Mouse (Mus musculus) stomach, postnatal 0 days (tissue): ENCODE measurements around the gene Clasp1. TPM values are rescaled to one million over a fixed set of nuclear protein-coding genes. Genes with fewer than 3 reads are reported as not detected.

Source experiments
- ATAC-seq: fragments of 200-750 bp; cut with Nextera tagmentation; 2 replicates; pipeline ENCODE4 v1.8.0; 2017; ENCODE audit not compliant: low FRiP score, low TSS enrichment
- DNase-seq: peaks from one replicate; pipeline ENCODE4 v3.0.0-alpha.2; 2016; ENCODE audit warnings: low spot score
- H3K27ac ChIP-seq: fragments of 300-500 bp; sonication (generic); replicated peaks from 2 replicates; pipeline ENCODE4 v1.5.1; 2014; ENCODE audit warnings: mild to moderate bottlenecking, control low read depth
- H3K27me3 ChIP-seq: fragments of 300-500 bp; sonication (generic); 2 replicates; pipeline ENCODE4 v1.6.1; 2014; ENCODE audit warnings: low read length; ENCODE audit not compliant: control insufficient read depth, insufficient read depth
- H3K36me3 ChIP-seq: fragments of 300-500 bp; sonication (generic); 2 replicates; pipeline ENCODE4 v1.6.1; 2014; ENCODE audit warnings: low read length, mixed read lengths; ENCODE audit not compliant: control insufficient read depth, insufficient read depth
- H3K4me1 ChIP-seq: fragments of 300-500 bp; sonication (generic); replicated peaks from 2 replicates; pipeline ENCODE4 v1.6.1; 2014; ENCODE audit warnings: antibody characterized with exemption; ENCODE audit not compliant: control insufficient read depth, insufficient read depth
- H3K4me2 ChIP-seq: fragments of 300-500 bp; sonication (generic); replicated peaks from 2 replicates; pipeline ENCODE4 v1.6.1; 2014; ENCODE audit warnings: low read depth, mild to moderate bottlenecking, control low read depth, moderate library complexity
- H3K4me3 ChIP-seq: fragments of 300-500 bp; sonication (generic); 2 replicates; pipeline ENCODE4 v1.5.1; 2014; ENCODE audit warnings: low read depth, low read length, control low read depth
- H3K9ac ChIP-seq: fragments of 300-500 bp; sonication (generic); 2 replicates; pipeline ENCODE4 v1.6.1; 2014; ENCODE audit warnings: mild to moderate bottlenecking, low read length, control low read depth, mixed read lengths
- H3K9me3 ChIP-seq: fragments of 300-500 bp; sonication (generic); 2 replicates; pipeline ENCODE4 v1.6.1; 2016; ENCODE audit warnings: low read length; ENCODE audit not compliant: control insufficient read depth
- CTCF ChIP-seq: IDR thresholded peaks from 2 replicates; pipeline ENCODE4 v1.5.1; 2016; ENCODE audit warnings: antibody characterized with exemption, low read depth, mild to moderate bottlenecking, moderate library complexity
- EP300 ChIP-seq: optimal IDR thresholded peaks from 2 replicates; pipeline ENCODE3; 2016; ENCODE audit warnings: antibody characterized with exemption
- WGBS: fragments of 180-500 bp; shearing (Covaris S2); extraction: QIAGEN DNeasy Blood & Tissue Kit; methylation state at CpG from one replicate; pipeline ENCODE4 v1.1.7; 2014; 5-methylcytosine and 5-hydroxymethylcytosine counted together
- polyA plus RNA-seq: library from polyadenylated mRNA; unstranded; fragments of >200 nt; fragmentation: Nextera tagmentation; extraction: Ambion mirVana; gene quantifications from 2 replicates; pipeline ENCODE4 v1.2.1, GENCODE M21; 2015

Clasp1 gene
- polyA plus RNA-seq, 1 experiment from 2014 or later: 12.0 TPM

- peak; percentile 71 for ATAC-seq
- Histone ChIP-seq H3K4me1 (0 out of 2 replicates have a peak, but pooled peaks cover 2% of the 10 kb centered on the region), H3K9ac (no peak overlapping the region), H3K36me3 (no peaks in the 10 kb centered on the region), H3K27me3 (no peaks in the 10 kb centered on the region), H3K4me2 (no peak overlapping the region), H3K27ac (no peak overlapping the region), H3K4me3 (no peak overlapping the region), H3K9me3 (no peaks in the 10 kb centered on the region)
- TF ChIP-seq CTCF: peak; percentile 82
- no peak for TF ChIP-seq EP300
- WGBS: 26% methylated on average over 4 of the region's 4 CpGs
- peak; percentile 40 for DNase-seq
These were observed 88.1 kb downstream of the Clasp1 start for GRCm38 (mm10) chr1:118476919-118477318.

GRCm38 (mm10) chr1:118479246-118479645 is 90.4 kb downstream of the Clasp1 start:
- H3K9me3 ChIP-seq: no peaks in the 10 kb centered on the region
- H3K27me3 ChIP-seq: no peaks in the 10 kb centered on the region
- DNase-seq: peak; percentile 37
- no peak overlapping the region for H3K4me2 ChIP-seq
- H3K36me3 ChIP-seq: no peaks in the 10 kb centered on the region
- no peak overlapping the region for H3K9ac ChIP-seq
- H3K27ac ChIP-seq: no peak overlapping the region
- no peak overlapping the region for H3K4me3 ChIP-seq
- 0 out of 2 replicates have a peak, but pooled peaks cover 2% of the 10 kb centered on the region for H3K4me1 ChIP-seq
- 65% methylated on average over 4 of the region's 4 CpGs for WGBS
- no peak for TF ChIP-seq EP300
- no peak for TF ChIP-seq CTCF
- peak; percentile 67; the same call in 1 of the 2 replicates for ATAC-seq

GRCm38 (mm10) chr1:118480484-118481364 is 91.9 kb downstream of the Clasp1 start:
- Histone ChIP-seq H3K9ac (no peak overlapping the region), H3K36me3 (no peaks in the 10 kb centered on the region), H3K27ac (no peak overlapping the region), H3K4me2 (no peak overlapping the region), H3K4me1 (0 out of 2 replicates have a peak, but pooled peaks cover 2% of the 10 kb centered on the region), H3K4me3 (no peak overlapping the region), H3K9me3 (no peaks in the 10 kb centered on the region), H3K27me3 (no peaks in the 10 kb centered on the region)
- no peak for TF ChIP-seq EP300
- TF ChIP-seq CTCF: no peak
- WGBS: 72% methylated on average over 8 of the region's 8 CpGs
- ATAC-seq: no peak
- DNase-seq: no peak

- WGBS: 41% methylated on average over 4 of the region's 4 CpGs
- no peak overlapping the region for H3K4me3 ChIP-seq
- DNase-seq: peak; percentile 61
These were observed 92.5 kb downstream of the Clasp1 start for GRCm38 (mm10) chr1:118481365-118481702.

GRCm38 (mm10) chr1:118481703-118482102 is 92.8 kb downstream of the Clasp1 start:
- Histone ChIP-seq H3K27me3 (no peaks in the 10 kb centered on the region), H3K4me1 (0 out of 2 replicates have a peak, but pooled peaks cover under 1% of the 10 kb centered on the region), H3K4me3 (no peak overlapping the region), H3K9me3 (no peaks in the 10 kb centered on the region), H3K4me2 (no peak overlapping the region), H3K36me3 (no peaks in the 10 kb centered on the region), H3K27ac (peak overlapping the region; percentile 49; the same call in 1 of the 2 replicates), H3K9ac (no peak overlapping the region)
- DNase-seq (no peak), ATAC-seq (no peak)
- TF ChIP-seq CTCF (no peak), EP300 (no peak)
- WGBS: 63% methylated on average over 6 of the region's 6 CpGs

More at GRCm38 (mm10) chr1:118481365-118481702, 92.5 kb downstream of the Clasp1 start:
- Histone ChIP-seq H3K9ac (no peak overlapping the region), H3K9me3 (no peaks in the 10 kb centered on the region), H3K36me3 (no peaks in the 10 kb centered on the region), H3K4me2 (no peak overlapping the region), H3K27me3 (no peaks in the 10 kb centered on the region), H3K27ac (peak overlapping the region; percentile 49; the same call in 1 of the 2 replicates), H3K4me1 (0 out of 2 replicates have a peak, but pooled peaks cover 2% of the 10 kb centered on the region)
- no peak for ATAC-seq
- TF ChIP-seq EP300 (no peak), CTCF (no peak)
